ENCODE assay signal across 24 mouse cellular contexts in the genomic region with DNA sequence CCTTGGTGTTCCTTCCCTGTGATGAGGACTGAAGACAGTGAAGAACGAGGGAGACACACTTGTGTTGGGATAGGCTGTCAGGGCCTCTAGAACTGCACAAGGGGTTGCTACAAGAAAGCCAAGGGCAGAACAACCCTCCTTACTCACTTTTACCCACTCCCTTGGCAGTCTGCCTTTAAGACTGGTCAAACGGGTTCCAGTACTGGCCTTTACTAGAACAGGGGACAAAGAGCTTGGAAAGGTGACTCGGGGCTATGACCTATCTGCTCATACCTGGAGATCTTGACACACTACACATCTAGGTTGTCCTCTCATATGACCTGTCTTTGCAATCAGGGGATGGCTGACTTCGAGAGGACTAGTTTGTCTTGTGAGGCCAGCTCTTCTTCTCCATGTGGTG. TPM values are rescaled to one million over a fixed set of nuclear protein-coding genes. Genes with fewer than 3 reads are reported as not detected.
A peak's percentile ranks its signal among the peaks of the same experiment; 100 is the strongest.
DNase-seq lines count a peak whose midpoint lies in the region; ATAC-seq lines count a peak whose summit lies in the region.
"Had no signal": no experiment of that assay in that cellular context is flagged by ENCODE, and none has a peak within 500 bp of the region (broad histone marks: within the 10 kb centered on the region; RNA-seq: fewer than 3 reads in every experiment).

No protein-coding gene starts in this region.

- H3K27me3 ChIP-seq in kidney, embryonic 16.5 days (ENCODE audit: insufficient read depth, low read length) = peaks cover 13% of the 10 kb centered on the region

- H3K9ac ChIP-seq in kidney, embryonic 16.5 days (replicated peaks; ENCODE audit: low read length) = no peak overlapping the region
- H3K9ac ChIP-seq: heart, embryonic 15.5 days; lung, embryonic 14.5 days had no signal

- no peak overlapping the region for H3K4me3 ChIP-seq in kidney, embryonic 16.5 days (ENCODE audit: low read length)
- H3K4me3 ChIP-seq: heart, embryonic 15.5 days; hindbrain, embryonic 10.5 days had no signal

- H3K27ac ChIP-seq in kidney, embryonic 16.5 days (ENCODE audit: low read length) = peak overlapping the region; percentile 45; the same call in 1 of the 2 replicates
- H3K27ac ChIP-seq: heart, embryonic 15.5 days; hindbrain, embryonic 10.5 days had no signal

- WGBS in kidney, embryonic 16.5 days = 60% methylated on average over 4 of the region's 4 CpGs

- no peaks in the 10 kb centered on the region for H3K9me3 ChIP-seq in kidney, embryonic 16.5 days (ENCODE audit: low read length)
- H3K9me3 ChIP-seq: heart, embryonic 15.5 days; hindbrain, embryonic 10.5 days had no signal

- ATAC-seq in kidney, embryonic 16.5 days (ENCODE audit: low FRiP score, low TSS enrichment) = no peak
- ATAC-seq: forebrain, embryonic 16.5 days; inflammation-experienced regulatory T-cells, adult 6 months had no signal

- H3K36me3 ChIP-seq in kidney, embryonic 16.5 days (ENCODE audit: insufficient read depth, low read length) = no peaks in the 10 kb centered on the region
- H3K36me3 ChIP-seq: heart, embryonic 15.5 days; hindbrain, embryonic 10.5 days had no signal

- peaks cover 21% of the 10 kb centered on the region for H3K4me1 ChIP-seq in kidney, embryonic 16.5 days (ENCODE audit: insufficient read depth, low read length)

- H3K4me2 ChIP-seq in kidney, embryonic 16.5 days (replicated peaks; ENCODE audit: low read depth, low read length) = no peak overlapping the region
- H3K4me2 ChIP-seq: heart, embryonic 15.5 days; lung, embryonic 14.5 days had no signal

- DNase-seq in urinary bladder, adult 18-20 months (ENCODE audit: low spot score in 2 of 2) = peak; percentile 64 to 75
- no peak for DNase-seq in urinary bladder, postnatal 4 days (ENCODE audit: low spot score in 2 of 2)
- DNase-seq in lung, postnatal 10 days = peak; percentile 65
- no peak for DNase-seq in ovary, adult 18-20 months (ENCODE audit: low spot score)
- no peak for DNase-seq in cerebellum, adult 9-10 months
- DNase-seq in layer of hippocampus, postnatal 14 days (ENCODE audit: low spot score in 2 of 2) = no peak
- DNase-seq: B cell, adult 2 months; cerebellum, adult 11-12 months; heart, adult 11 months; layer of hippocampus, adult 9-11 months; liver; lung, embryonic 14.5 days; right cerebral cortex, adult 18-20 months; spleen, adult 18-20 months had no signal

RNA-seq across cellular contexts. Expression of a gene that starts 0.9 kb away (rescaled TPM):
- 0.55 and 0.69 TPM in 2 replicates for polyA plus RNA-seq in kidney, embryonic 16.5 days (2015; fragmentation: Nextera tagmentation; extraction: Ambion mirVana)
- total RNA-seq in layer of hippocampus, postnatal 14 days (2021) = not detected
- total RNA-seq: common myeloid progenitor, adult 5-6 weeks; gastrocnemius, adult 18-20 months; left cerebral cortex, postnatal 25 days; neutrophil, adult 5-6 weeks had no signal
- polyA plus RNA-seq: embryonic facial prominence, embryonic 14.5 days; forebrain, embryonic 16.5 days; heart, embryonic 15.5 days; hindbrain, embryonic 10.5 days; inflammation-experienced regulatory T-cells, adult 6 months; lung, embryonic 14.5 days had no signal

RNA-seq across cellular contexts. Expression of a gene that starts 3.4 kb away (rescaled TPM):
- 1.9 and 2.0 TPM in 2 replicates for polyA plus RNA-seq in kidney, embryonic 16.5 days (2015; fragmentation: Nextera tagmentation; extraction: Ambion mirVana)
- total RNA-seq in layer of hippocampus, postnatal 14 days (2021) = not detected
- total RNA-seq: common myeloid progenitor, adult 5-6 weeks; gastrocnemius, adult 18-20 months; left cerebral cortex, postnatal 25 days; neutrophil, adult 5-6 weeks had no signal
- polyA plus RNA-seq: embryonic facial prominence, embryonic 14.5 days; forebrain, embryonic 16.5 days; heart, embryonic 15.5 days; hindbrain, embryonic 10.5 days; inflammation-experienced regulatory T-cells, adult 6 months; lung, embryonic 14.5 days had no signal

RNA-seq across cellular contexts. Expression of a gene that starts 4.5 kb away (rescaled TPM):
- polyA plus RNA-seq in kidney, embryonic 16.5 days (2015; fragmentation: Nextera tagmentation; extraction: Ambion mirVana) = 24.0 and 26.3 TPM in 2 replicates
- 100 to 1,000 TPM; 195 to 202 TPM for total RNA-seq in layer of hippocampus, postnatal 14 days (2021)

RNA-seq across cellular contexts. Expression of a gene that starts 4.7 kb away (rescaled TPM):
- polyA plus RNA-seq in kidney, embryonic 16.5 days (2015; fragmentation: Nextera tagmentation; extraction: Ambion mirVana) = 0.21 and 0.30 TPM in 2 replicates
- total RNA-seq in layer of hippocampus, postnatal 14 days (2021) = not detected
- total RNA-seq: common myeloid progenitor, adult 5-6 weeks; gastrocnemius, adult 18-20 months; left cerebral cortex, postnatal 25 days had no signal
- polyA plus RNA-seq: hindbrain, embryonic 10.5 days; inflammation-experienced regulatory T-cells, adult 6 months; lung, embryonic 14.5 days had no signal

RNA-seq across cellular contexts. Expression of a gene that starts 9.1 kb away (rescaled TPM):
- polyA plus RNA-seq in kidney, embryonic 16.5 days (2015; fragmentation: Nextera tagmentation; extraction: Ambion mirVana) = 6.1 and 7.0 TPM in 2 replicates
- total RNA-seq in layer of hippocampus, postnatal 14 days (2021) = 1 to 10 TPM; 3.6 to 3.7 TPM

Comparison
In these comparisons a context has a peak if more than half of its experiments do, and no peak if none do; other contexts are left out.
1. DNase-seq: peak in urinary bladder, adult 18-20 months (2 of 2) and lung, postnatal 10 days (single experiment); none in urinary bladder, postnatal 4 days (0 of 2), ovary, adult 18-20 months (single experiment), cerebellum, adult 9-10 months (single experiment) and layer of hippocampus, postnatal 14 days (0 of 2).